Mouse (Mus musculus): ENCODE data around the gene Nphp4. TPM values are rescaled to one million over a fixed set of nuclear protein-coding genes. Genes with fewer than 3 reads are reported as not detected.

Gene Nphp4
- polyA plus RNA-seq, 1 experiment from 2014 or later = 1.7 TPM

- DNase-seq (ENCODE audit: low spot score) (no peak), ATAC-seq (replicated peaks; ENCODE audit: low FRiP score, low read depth) (no peak)
- TF ChIP-seq CTCF (IDR thresholded peaks at IDR 0.05; ENCODE audit: low read depth) = no peak
- Histone ChIP-seq H3K4me2 (ENCODE audit: low read length) (no peak overlapping the region), H3K9me3 (replicated peaks; ENCODE audit: low read length) (no peaks in the 10 kb centered on the region), H3K4me1 (replicated peaks; ENCODE audit: insufficient read depth, low read length) (no peaks in the 10 kb centered on the region), H3K27ac (no peak overlapping the region), H3K9ac (ENCODE audit: low read depth, low read length) (no peak overlapping the region), H3K4me3 (replicated peaks; ENCODE audit: low read depth, low read length) (no peak overlapping the region), H3K27me3 (ENCODE audit: insufficient read depth, low read length) (no peaks in the 10 kb centered on the region), H3K36me3 (ENCODE audit: insufficient read depth, low read length) (no peaks in the 10 kb centered on the region)
- 89% methylated on average over 12 of the region's 12 CpGs for whole genome bisulfite sequencing
Observed at GRCm38 (mm10) chr4:152454153-152454552, 22.4 kb upstream of the Nphp4 start.

- no peak for ATAC-seq (replicated peaks; ENCODE audit: low FRiP score, low read depth)
- H3K9me3 ChIP-seq (replicated peaks; ENCODE audit: low read length) = no peaks in the 10 kb centered on the region
- no peaks in the 10 kb centered on the region for H3K4me1 ChIP-seq (replicated peaks; ENCODE audit: insufficient read depth, low read length)
- H3K27me3 ChIP-seq (ENCODE audit: insufficient read depth, low read length) = no peaks in the 10 kb centered on the region
- TF ChIP-seq CTCF (IDR thresholded peaks at IDR 0.05; ENCODE audit: low read depth) = no peak
- H3K9ac ChIP-seq (ENCODE audit: low read depth, low read length) = no peak overlapping the region
- no peaks in the 10 kb centered on the region for H3K36me3 ChIP-seq (ENCODE audit: insufficient read depth, low read length)
- 48% methylated on average over 18 of the region's 18 CpGs for WGBS
- H3K27ac ChIP-seq = no peak overlapping the region
- H3K4me3 ChIP-seq (replicated peaks; ENCODE audit: low read depth, low read length) = no peak overlapping the region
- DNase-seq (ENCODE audit: low spot score) = no peak
- H3K4me2 ChIP-seq (ENCODE audit: low read length) = no peak overlapping the region
Observed at GRCm38 (mm10) chr4:152456609-152457008, 19.9 kb upstream of the Nphp4 start.

- no peak for ATAC-seq (replicated peaks; ENCODE audit: low FRiP score, low read depth)
- no peak for DNase-seq (ENCODE audit: low spot score)
- Histone ChIP-seq H3K27me3 (ENCODE audit: insufficient read depth, low read length) (no peaks in the 10 kb centered on the region), H3K4me2 (ENCODE audit: low read length) (no peak overlapping the region), H3K4me1 (replicated peaks; ENCODE audit: insufficient read depth, low read length) (no peaks in the 10 kb centered on the region), H3K9me3 (replicated peaks; ENCODE audit: low read length) (no peaks in the 10 kb centered on the region), H3K27ac (no peak overlapping the region), H3K36me3 (ENCODE audit: insufficient read depth, low read length) (no peaks in the 10 kb centered on the region), H3K9ac (ENCODE audit: low read depth, low read length) (no peak overlapping the region), H3K4me3 (replicated peaks; ENCODE audit: low read depth, low read length) (no peak overlapping the region)
- TF ChIP-seq CTCF (IDR thresholded peaks at IDR 0.05; ENCODE audit: low read depth) = no peak
- 94% methylated on average over 4 of the region's 4 CpGs for WGBS
Observed at GRCm38 (mm10) chr4:152457673-152458072, 18.8 kb upstream of the Nphp4 start.

- H3K36me3 ChIP-seq (ENCODE audit: insufficient read depth, low read length) = no peaks in the 10 kb centered on the region
- no peak for TF ChIP-seq CTCF (IDR thresholded peaks at IDR 0.05; ENCODE audit: low read depth)
- H3K4me2 ChIP-seq (ENCODE audit: low read length) = no peak overlapping the region
- H3K9ac ChIP-seq (ENCODE audit: low read depth, low read length) = no peak overlapping the region
- no peak overlapping the region for H3K27ac ChIP-seq
- DNase-seq (ENCODE audit: low spot score) = no peak
- H3K9me3 ChIP-seq (replicated peaks; ENCODE audit: low read length) = no peaks in the 10 kb centered on the region
- no peaks in the 10 kb centered on the region for H3K27me3 ChIP-seq (ENCODE audit: insufficient read depth, low read length)
- peak; percentile 75 for ATAC-seq (replicated peaks; ENCODE audit: low FRiP score, low read depth)
- 65% methylated on average over 12 of the region's 12 CpGs for WGBS
- no peak overlapping the region for H3K4me3 ChIP-seq (replicated peaks; ENCODE audit: low read depth, low read length)
- no peaks in the 10 kb centered on the region for H3K4me1 ChIP-seq (replicated peaks; ENCODE audit: insufficient read depth, low read length)
Observed at GRCm38 (mm10) chr4:152462516-152462915, 14.0 kb upstream of the Nphp4 start.

GRCm38 (mm10) chr4:152463147-152463546, 13.4 kb upstream of the Nphp4 start:
- no peak overlapping the region for H3K27ac ChIP-seq
- WGBS = 84% methylated on average over 9 of the region's 9 CpGs
- no peaks in the 10 kb centered on the region for H3K4me1 ChIP-seq (replicated peaks; ENCODE audit: insufficient read depth, low read length)
- no peak for TF ChIP-seq CTCF (IDR thresholded peaks at IDR 0.05; ENCODE audit: low read depth)
- no peak for ATAC-seq (replicated peaks; ENCODE audit: low FRiP score, low read depth)
- no peaks in the 10 kb centered on the region for H3K27me3 ChIP-seq (ENCODE audit: insufficient read depth, low read length)
- no peak overlapping the region for H3K9ac ChIP-seq (ENCODE audit: low read depth, low read length)
- H3K4me2 ChIP-seq (ENCODE audit: low read length) = no peak overlapping the region
- no peak for DNase-seq (ENCODE audit: low spot score)
- no peaks in the 10 kb centered on the region for H3K9me3 ChIP-seq (replicated peaks; ENCODE audit: low read length)
- H3K4me3 ChIP-seq (replicated peaks; ENCODE audit: low read depth, low read length) = no peak overlapping the region
- no peaks in the 10 kb centered on the region for H3K36me3 ChIP-seq (ENCODE audit: insufficient read depth, low read length)

- no peak for TF ChIP-seq CTCF (IDR thresholded peaks at IDR 0.05; ENCODE audit: low read depth)
- Histone ChIP-seq H3K9ac (ENCODE audit: low read depth, low read length) (no peak overlapping the region), H3K4me3 (replicated peaks; ENCODE audit: low read depth, low read length) (no peak overlapping the region), H3K4me2 (ENCODE audit: low read length) (no peak overlapping the region), H3K27me3 (ENCODE audit: insufficient read depth, low read length) (no peaks in the 10 kb centered on the region), H3K4me1 (replicated peaks; ENCODE audit: insufficient read depth, low read length) (no peaks in the 10 kb centered on the region), H3K36me3 (ENCODE audit: insufficient read depth, low read length) (no peaks in the 10 kb centered on the region), H3K9me3 (replicated peaks; ENCODE audit: low read length) (no peaks in the 10 kb centered on the region), H3K27ac (no peak overlapping the region)
- ATAC-seq (replicated peaks; ENCODE audit: low FRiP score, low read depth) (no peak), DNase-seq (ENCODE audit: low spot score) (no peak)
- WGBS = 46% methylated on average over 8 of the region's 8 CpGs
Observed at GRCm38 (mm10) chr4:152465116-152465515, 11.4 kb upstream of the Nphp4 start.

GRCm38 (mm10) chr4:152466601-152467000, 9.9 kb upstream of the Nphp4 start:
- no peak for TF ChIP-seq CTCF (IDR thresholded peaks at IDR 0.05; ENCODE audit: low read depth)
- no peaks in the 10 kb centered on the region for H3K4me1 ChIP-seq (replicated peaks; ENCODE audit: insufficient read depth, low read length)
- H3K4me2 ChIP-seq (ENCODE audit: low read length) = no peak overlapping the region
- no peak overlapping the region for H3K9ac ChIP-seq (ENCODE audit: low read depth, low read length)
- no peaks in the 10 kb centered on the region for H3K9me3 ChIP-seq (replicated peaks; ENCODE audit: low read length)
- no peaks in the 10 kb centered on the region for H3K27me3 ChIP-seq (ENCODE audit: insufficient read depth, low read length)
- H3K4me3 ChIP-seq (replicated peaks; ENCODE audit: low read depth, low read length) = no peak overlapping the region
- DNase-seq (ENCODE audit: low spot score) = no peak
- WGBS = 84% methylated on average over 13 of the region's 13 CpGs
- H3K27ac ChIP-seq = no peak overlapping the region
- H3K36me3 ChIP-seq (ENCODE audit: insufficient read depth, low read length) = no peaks in the 10 kb centered on the region
- no peak for ATAC-seq (replicated peaks; ENCODE audit: low FRiP score, low read depth)
